Mouse (Mus musculus) T-helper 1 cell (primary cell): ENCODE measurements at regions not wholly inside any gene's neighbourhood (a gene's known extent, or its start where the extent isn't known, plus 50 kb on each side); places are given as distances from the start of the nearest gene placed in this dataset.
"Not testable (repeated sequence)": the region's sequence is repeated elsewhere in the genome, so short reads cannot be mapped to it uniquely, and the experiment has no call there.

Source experiments
- in situ Hi-C: fragments of 300-600 bp; cut with MboI, MseI; formaldehyde crosslinking; loops from one replicate; pipeline ENCODE4 v1.15.1; 2025; ENCODE audit warnings: high pct_unique_total_duplicates

GRCm38 (mm10) chr10:96240591-96240990 lies 104.2 kb downstream of the Gm5426 start:
- in situ Hi-C loops: no loop called here

DNA sequence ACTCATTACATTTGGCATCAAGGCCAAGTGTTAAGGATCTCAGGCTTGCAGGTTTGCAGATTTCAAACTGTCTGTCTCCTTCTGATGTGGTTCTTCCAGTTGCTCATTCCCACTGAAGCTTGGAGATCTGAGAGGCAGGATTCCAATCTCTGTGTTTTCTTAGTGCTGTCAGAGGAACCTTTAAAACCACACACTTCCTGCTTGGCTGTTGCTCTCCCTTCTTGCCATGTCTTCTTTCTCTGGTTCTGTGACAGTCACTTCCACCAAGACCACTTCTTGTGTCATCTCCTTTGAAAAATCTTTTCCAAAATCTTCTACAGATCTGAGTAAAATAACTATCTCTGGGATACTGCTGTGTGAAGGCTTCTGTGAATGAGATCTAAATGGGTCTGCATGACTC lies 117.3 kb downstream of the Gm5426 start:
- in situ Hi-C loops: no loop called here

- in situ Hi-C loops: no loop called here
Observed at GRCm38 (mm10) chr10:96254250-96254862, 118.0 kb downstream of the Gm5426 start.

DNA sequence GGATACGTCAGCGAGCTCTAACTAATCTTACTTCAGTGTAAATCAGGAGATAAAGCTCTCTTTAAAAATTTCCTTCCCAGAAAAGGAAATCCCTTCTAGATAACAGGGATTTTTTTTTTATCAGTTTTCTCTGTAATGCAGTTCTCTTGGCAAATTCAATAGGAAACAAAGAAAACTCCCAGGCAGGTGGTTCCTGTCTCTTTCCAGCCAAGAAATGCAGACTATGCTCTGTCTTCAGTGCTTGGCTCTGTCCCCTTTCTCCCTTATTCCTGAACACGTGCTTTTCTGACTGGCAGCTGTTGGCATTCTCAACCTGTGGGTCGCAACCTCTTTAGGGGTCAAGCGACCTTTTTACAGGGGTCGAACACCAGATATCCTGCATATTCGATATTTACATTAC lies 121.5 kb downstream of the Gm5426 start:
- in situ Hi-C loops: no loop called here

GRCm38 (mm10) chr10:96259242-96259641 lies 122.8 kb downstream of the Gm5426 start:
- in situ Hi-C loops: no loop called here

DNA sequence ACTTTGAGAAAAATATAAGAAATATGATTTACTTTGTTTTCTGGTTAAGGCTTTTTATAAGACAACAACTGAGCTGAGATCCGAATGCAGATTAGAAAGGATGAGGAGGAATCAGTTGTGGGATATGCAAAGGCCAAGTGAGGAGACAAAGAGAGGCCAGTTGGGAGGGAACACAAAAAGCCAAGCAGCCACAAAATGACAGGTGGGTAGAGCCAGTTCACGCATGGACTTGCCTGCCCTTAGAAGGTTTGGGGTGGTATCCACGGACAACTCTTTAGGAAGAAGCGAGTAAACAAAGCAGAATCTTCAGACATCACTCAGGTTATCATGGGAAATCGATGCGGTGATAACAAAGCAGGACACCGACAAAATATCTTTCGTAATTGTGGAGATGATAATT lies 123.2 kb downstream of the Gm5426 start:
- in situ Hi-C loops: no loop called here

GRCm38 (mm10) chr10:96263544-96263943 lies 127.1 kb downstream of the Gm5426 start:
- in situ Hi-C loops: no loop called here

- in situ Hi-C loops: no loop called here
Observed at GRCm38 (mm10) chr10:96264433-96264832, 128.0 kb downstream of the Gm5426 start.

- in situ Hi-C loops: loop anchor here (5.0 kb wide), 1 partner anchor 48 kb away; no protein-coding TSS in a partner anchor
Observed at GRCm38 (mm10) chr10:96264866-96265265, 128.5 kb downstream of the Gm5426 start.

DNA sequence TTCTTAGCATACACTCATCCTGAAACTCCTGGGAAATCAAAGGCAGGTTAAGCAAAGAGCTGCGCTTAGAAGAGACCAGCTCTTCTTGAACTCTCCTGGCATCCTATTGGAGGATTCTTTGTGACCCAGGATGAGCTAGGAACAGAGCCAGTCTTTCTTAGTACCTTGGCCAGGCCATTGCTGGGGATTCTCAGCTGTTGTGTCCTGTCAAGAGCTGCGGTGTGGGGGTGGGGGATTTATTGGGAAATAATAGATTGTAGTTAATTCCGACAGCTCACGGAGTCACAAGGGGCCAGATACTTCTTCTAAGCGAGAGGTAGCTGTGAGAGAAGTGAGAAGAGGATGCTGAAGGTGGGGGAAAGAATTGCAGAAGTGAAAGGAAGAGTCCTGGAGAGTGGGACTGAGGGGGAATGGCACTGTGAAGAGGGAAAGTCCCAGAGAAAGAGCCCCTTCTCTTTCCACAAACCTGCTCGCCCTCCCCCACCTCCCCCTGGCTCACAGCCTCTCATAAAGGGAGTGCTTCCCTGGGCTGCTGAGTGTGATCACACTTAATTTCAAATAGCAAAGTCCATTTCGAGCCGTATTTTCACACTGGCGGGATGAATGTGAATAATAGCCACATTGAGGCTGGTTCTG lies 129.8 kb downstream of the Gm5426 start:
- in situ Hi-C loops: loop anchor here (5.0 kb wide), 1 partner anchor 49 kb away; no protein-coding TSS in a partner anchor

GRCm38 (mm10) chr10:96267603-96268002 lies 131.2 kb downstream of the Gm5426 start:
- in situ Hi-C loops: loop anchor here (5.0 kb wide), 1 partner anchor 50 kb away; no protein-coding TSS in a partner anchor

DNA sequence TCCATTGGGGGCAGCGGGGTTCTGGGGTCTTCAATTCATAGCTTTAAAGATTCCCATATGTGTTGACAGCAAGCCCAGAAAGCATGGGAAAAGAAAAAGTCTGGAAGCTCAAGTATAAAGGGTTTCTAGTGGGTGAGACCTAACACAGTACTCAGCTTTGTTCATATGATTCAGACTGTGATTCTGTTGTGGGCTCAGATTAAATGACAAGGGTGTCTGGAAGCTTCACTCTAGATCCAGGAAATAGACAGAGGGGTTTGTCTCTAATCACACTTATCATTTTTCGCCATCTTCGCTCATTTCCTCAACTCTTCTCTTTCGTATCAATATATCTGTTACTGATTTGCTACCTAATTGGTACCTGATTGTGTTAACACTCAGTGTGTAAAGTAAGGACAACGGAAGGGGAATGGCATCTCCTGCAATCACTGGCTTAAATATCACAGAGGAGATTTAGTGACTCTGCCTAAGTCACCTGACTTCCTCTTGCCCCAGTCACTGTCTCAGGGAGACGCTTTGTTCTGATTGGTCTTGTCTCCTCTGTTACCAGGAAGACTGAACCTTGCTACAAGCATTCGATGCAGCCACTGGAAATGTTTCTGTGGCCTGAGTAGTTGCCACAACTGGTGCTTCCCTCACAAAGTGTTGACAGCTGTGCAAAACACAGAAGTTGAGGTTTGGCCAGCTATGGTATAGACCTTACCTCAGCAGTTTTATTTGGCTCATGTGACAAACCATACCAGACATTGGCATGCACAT lies 137.4 kb downstream of the Gm5426 start:
- in situ Hi-C loops: no loop called here

DNA sequence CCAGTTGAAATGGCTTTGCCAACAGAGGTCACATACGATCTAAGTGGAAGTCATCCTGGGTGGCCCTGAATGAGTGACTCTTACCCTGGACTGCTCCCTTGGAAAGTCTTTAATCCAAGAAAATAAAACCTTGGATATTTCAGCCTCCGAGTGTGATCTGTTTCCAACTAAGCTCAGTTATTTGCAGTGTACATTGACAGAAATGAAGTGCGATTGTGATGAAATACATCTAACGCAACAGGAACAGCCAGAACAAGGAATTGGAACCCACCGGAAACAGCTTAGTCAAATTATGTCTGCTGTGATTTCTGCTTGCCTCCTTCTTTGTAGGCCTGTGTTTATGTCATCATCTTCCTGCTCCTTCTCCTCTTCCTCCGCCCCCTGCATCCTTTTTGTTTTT lies 143.7 kb downstream of the Gm5426 start:
- in situ Hi-C loops: no loop called here

GRCm38 (mm10) chr10:96285407-96286093 lies 149.1 kb downstream of the Gm5426 start:
- in situ Hi-C loops: no loop called here

DNA sequence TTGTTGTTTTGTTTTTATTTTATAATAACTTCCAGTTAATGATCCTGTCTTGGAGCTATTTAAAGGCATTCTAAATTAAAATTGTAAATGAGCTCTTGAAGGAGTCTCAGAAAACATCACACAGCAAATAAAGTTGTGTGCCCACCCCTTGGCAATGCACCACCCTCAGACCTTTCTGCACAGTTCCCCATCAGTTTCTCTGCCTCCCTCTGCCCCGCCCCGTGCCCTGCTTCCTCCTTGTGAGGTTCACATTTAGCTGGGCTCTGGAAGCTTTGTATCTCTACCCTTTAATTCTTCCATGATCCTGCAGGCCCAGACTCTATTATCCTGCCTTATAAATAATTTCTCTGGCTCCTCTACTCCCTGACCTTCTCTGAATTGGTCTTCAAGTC lies 149.7 kb downstream of the Gm5426 start:
- in situ Hi-C loops: no loop called here

GRCm38 (mm10) chr10:96289005-96289404 lies 152.6 kb downstream of the Gm5426 start:
- in situ Hi-C loops: not testable (repeated sequence)

GRCm38 (mm10) chr10:96293622-96294021 lies 157.2 kb downstream of the Gm5426 start:
- in situ Hi-C loops: no loop called here

DNA sequence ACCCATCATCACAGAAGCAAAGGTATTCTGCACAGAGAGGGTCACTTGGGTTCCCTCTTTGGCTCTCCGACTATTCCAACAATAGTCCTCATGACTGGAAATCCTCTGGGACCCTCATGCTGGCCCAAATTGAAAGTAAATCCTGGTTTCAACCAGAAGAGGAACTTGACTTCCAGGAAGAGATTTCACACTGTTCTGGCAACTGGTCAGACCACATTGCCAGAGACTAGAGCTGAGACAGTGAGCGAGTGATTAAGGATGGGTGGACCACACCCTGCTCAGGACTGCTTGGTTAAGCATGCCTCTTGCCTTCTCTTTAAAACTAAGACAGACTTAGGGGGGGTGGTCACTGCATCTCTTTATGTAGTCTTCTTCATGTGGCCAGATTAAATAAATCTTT lies 158.3 kb downstream of the Gm5426 start:
- in situ Hi-C loops: no loop called here

DNA sequence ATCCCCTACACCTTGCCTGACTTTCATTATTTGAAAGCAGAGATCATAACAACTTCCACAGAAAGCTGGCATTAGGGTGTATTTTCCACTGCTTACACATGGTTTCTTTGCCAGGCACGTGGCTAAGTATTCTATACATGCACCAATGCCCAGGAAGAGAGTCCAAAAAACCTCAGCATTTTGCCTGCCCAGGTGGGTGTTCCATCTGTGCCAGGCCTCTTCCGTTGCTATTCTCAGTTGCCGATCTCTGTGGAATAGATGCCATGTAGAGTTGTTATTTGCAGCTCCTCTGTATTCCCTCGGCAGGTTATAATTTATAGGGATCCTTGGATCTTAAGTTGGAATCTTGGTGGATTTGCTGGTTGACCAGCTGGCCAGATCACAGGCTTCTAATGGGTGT lies 161.3 kb downstream of the Gm5426 start:
- in situ Hi-C loops: no loop called here

DNA sequence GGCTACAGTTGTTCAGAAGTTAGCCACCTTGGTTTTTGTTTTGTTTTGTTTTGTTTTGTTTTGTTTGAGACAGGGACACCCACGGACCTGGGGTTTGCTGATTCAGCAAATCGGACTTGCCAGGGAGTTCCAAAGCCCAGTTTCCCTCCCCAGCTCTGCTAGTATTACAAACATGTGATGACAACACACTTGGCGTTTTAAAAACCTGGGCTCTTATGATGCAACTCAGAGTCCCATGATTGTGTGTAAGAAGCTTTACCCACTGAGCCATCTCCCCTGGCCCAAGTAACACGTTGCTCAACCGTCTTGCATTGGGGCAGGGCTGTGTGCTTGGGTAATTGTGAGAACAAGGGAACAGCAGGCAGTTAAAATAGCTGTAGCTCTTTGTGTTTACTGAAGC lies 162.2 kb downstream of the Gm5426 start:
- in situ Hi-C loops: no loop called here

GRCm38 (mm10) chr10:96305701-96306100 lies 169.3 kb downstream of the Gm5426 start:
- in situ Hi-C loops: no loop called here
